In the genomic region with DNA sequence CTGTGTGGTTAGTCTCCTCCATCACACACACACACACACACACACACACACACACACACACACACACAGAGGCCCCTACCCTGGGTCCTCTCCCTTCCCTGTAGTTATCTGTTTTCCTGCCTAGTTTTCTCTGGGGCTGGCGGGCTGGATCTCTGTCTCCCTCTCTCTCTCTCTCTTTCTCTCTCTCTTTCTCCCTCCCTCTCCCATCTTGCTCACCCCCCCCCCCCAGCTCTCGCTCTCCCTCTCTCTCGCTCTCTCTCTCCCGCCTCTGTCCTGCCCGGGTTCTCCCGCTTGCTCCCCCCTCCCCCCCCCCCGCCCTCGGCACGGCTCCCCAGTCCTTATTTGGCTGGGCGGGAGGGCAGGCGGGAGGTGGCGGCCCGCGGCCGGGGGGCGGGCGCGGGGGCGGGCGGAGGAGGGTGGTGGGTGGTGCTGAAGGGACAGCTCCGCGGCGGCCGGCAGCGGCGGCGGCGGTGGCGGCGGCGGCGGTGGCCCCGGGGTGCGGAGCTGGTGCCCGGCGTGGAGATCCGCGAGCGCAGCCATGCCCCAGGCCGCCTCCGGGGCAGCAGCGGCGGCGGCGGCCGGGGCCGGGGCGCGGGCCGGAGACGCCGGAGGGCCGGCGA, we compare ENCODE assay signal across 8 mouse cellular contexts. TPM values are rescaled to one million over a fixed set of nuclear protein-coding genes. Genes with fewer than 3 reads are reported as not detected.
DNase-seq lines count a peak whose midpoint lies in the region; ATAC-seq and TF ChIP-seq lines count a peak whose summit lies in the region.

A gene (plus strand): TSS at position 490 of the 620 bp plus-strand sequence.

- H3K4me3 ChIP-seq in brown adipose tissue, adult 24 weeks (ENCODE audit: insufficient read depth, low read depth, low read length) = peak within 1 kb of the TSS; percentile 80
- H3K4me3 ChIP-seq in forebrain, embryonic 13.5 days = peak within 1 kb of the TSS; percentile 53
- peak within 1 kb of the TSS; percentile 58 for H3K4me3 ChIP-seq in small intestine, adult 2 months (ENCODE audit: low read depth, low read length)

- no peak for TF ChIP-seq CTCF in small intestine, adult 2 months (IDR thresholded peaks at IDR 0.05; ENCODE audit: extremely low read depth, insufficient read length, insufficient replicate concordance, low read depth, low read length)

- ATAC-seq in forebrain, embryonic 13.5 days = peak; percentile 72
- ATAC-seq in erythroblast, adult 5-6 weeks (replicated peaks; ENCODE audit: low FRiP score, poor library complexity, severe bottlenecking) = no peak

- no peaks in the 10 kb centered on the region for H3K36me3 ChIP-seq in forebrain, embryonic 13.5 days (ENCODE audit: poor library complexity, severe bottlenecking)
- no peaks in the 10 kb centered on the region for H3K36me3 ChIP-seq in small intestine, adult 2 months (ENCODE audit: control insufficient read depth, insufficient read depth, low read length)

- 0% methylated on average over 9 of the region's 54 CpGs for WGBS in forebrain, embryonic 13.5 days
- 7% methylated on average over 29 of the region's 54 CpGs for WGBS in small intestine, adult 2 months

- intact Hi-C loops in heart, postnatal 25 days (cut with DNase I) = no loop called here

- H3K9ac ChIP-seq in forebrain, embryonic 13.5 days = peak within 1 kb of the TSS; percentile 71

- DNase-seq in NIH3T3 (ENCODE audit: low read depth) = peak; percentile 67
- peak; percentile 36 for DNase-seq in heart, postnatal 25 days (ENCODE audit: low spot score)
- no peak for DNase-seq in layer of hippocampus, adult 8-10 months (ENCODE audit: low spot score in 2 of 2)
- peak; percentile 84 for DNase-seq in lung, postnatal 14 days

- H3K27me3 ChIP-seq in forebrain, embryonic 13.5 days = peaks cover 70% of the 10 kb centered on the region
- H3K27me3 ChIP-seq in small intestine, adult 2 months (ENCODE audit: control insufficient read depth, insufficient read depth, low read length) = peaks cover 13% of the 10 kb centered on the region

- H3K4me2 ChIP-seq in forebrain, embryonic 13.5 days = peak within 1 kb of the TSS; percentile 91

- no peak for TF ChIP-seq POLR2A in small intestine, adult 2 months (IDR thresholded peaks at IDR 0.05; ENCODE audit: low read depth, low read length)

- H3K9me3 ChIP-seq in forebrain, embryonic 13.5 days (replicated peaks) = no peaks in the 10 kb centered on the region

- peak within 1 kb of the TSS; percentile 94 for H3K27ac ChIP-seq in brown adipose tissue, adult 24 weeks (replicated peaks; ENCODE audit: low read depth, low read length)
- H3K27ac ChIP-seq in forebrain, embryonic 13.5 days = no peak within 1 kb of the TSS; the same call in 1 of the 2 replicates
- H3K27ac ChIP-seq in small intestine, adult 2 months (ENCODE audit: insufficient read depth, low read depth, low read length) = no peak within 1 kb of the TSS

- H3K4me1 ChIP-seq in brown adipose tissue, adult 24 weeks (ENCODE audit: control insufficient read depth, insufficient read depth, insufficient read length, low read length) = 0 out of 2 replicates have a peak, but pooled peaks cover 3% of the 10 kb centered on the region
- peaks cover 8% of the 10 kb centered on the region for H3K4me1 ChIP-seq in forebrain, embryonic 13.5 days
- H3K4me1 ChIP-seq in small intestine, adult 2 months (ENCODE audit: control insufficient read depth, insufficient read depth, insufficient read length, low read length) = peaks cover 5% of the 10 kb centered on the region

RNA-seq across cellular contexts. Expression of the gene that starts here (rescaled TPM):
- polyA plus RNA-seq in brown adipose tissue, adult 24 weeks (2012; ENCODE audit: insufficient read depth, insufficient read length, missing spikeins) = 118 and 132 TPM in 2 replicates
- 1.0 TPM in 2 replicates for polyA plus RNA-seq in forebrain, embryonic 13.5 days (2015; fragmentation: Nextera tagmentation; extraction: Ambion mirVana)
- total RNA-seq in heart, postnatal 25 days (2021) = 100 to 1,000 TPM; 250 to 251 TPM
- total RNA-seq in layer of hippocampus, adult 8-10 months (2022) = 10 to 100 TPM; 10.3 to 13.1 (median 10.7) TPM
- 13.1 and 15.9 TPM in 2 replicates for polyA plus RNA-seq in small intestine, adult 2 months (2012; rRNA removed)
- total RNA-seq in erythroblast, adult 5-6 weeks (2015; ENCODE audit: low replicate concordance) = not detected in 2 replicates
- not detected in 2 replicates for total RNA-seq in erythroblast, adult 5-6 weeks (2017; ENCODE audit: low replicate concordance)

Comparison
In these comparisons a context has a peak if more than half of its experiments do, and no peak if none do; other contexts are left out.
1. RNA of the gene that starts here (total RNA-seq): 250 to 251 TPM in heart, postnatal 25 days; 10.3 to 13.1 TPM in layer of hippocampus, adult 8-10 months and not detected in erythroblast, adult 5-6 weeks; every median in the first group is over 10 times any median in the second.
2. DNase-seq: peak in NIH3T3 (single experiment), heart, postnatal 25 days (single experiment) and lung, postnatal 14 days (single experiment); none in layer of hippocampus, adult 8-10 months (0 of 2).
3. Peak in every context shown above with its lines, with median percentiles within 50 percentile points of each other: H3K4me3 ChIP-seq.